Mouse (Mus musculus) megakaryocyte, embryonic 14.5 days (primary cell): ENCODE measurements around the gene Emc7. TPM values are rescaled to one million over a fixed set of nuclear protein-coding genes. Genes with fewer than 3 reads are reported as not detected.
"Not testable (repeated sequence)": the region's sequence is repeated elsewhere in the genome, so short reads cannot be mapped to it uniquely, and the experiment has no call there.

Source experiments
- H3K27me3 ChIP-seq: replicated peaks from 2 replicates; pipeline ENCODE3; 2012; ENCODE audit warnings: inconsistent platforms
- H3K36me3 ChIP-seq: replicated peaks from 2 replicates; pipeline ENCODE3; 2012; ENCODE audit warnings: low read length, inconsistent platforms, mixed read lengths
- H3K4me1 ChIP-seq: 2 replicates; pipeline ENCODE4 v1.6.1; 2012; ENCODE audit warnings: inconsistent platforms
- H3K4me3 ChIP-seq: replicated peaks from 2 replicates; pipeline ENCODE3; 2012; ENCODE audit warnings: moderate library complexity, mild to moderate bottlenecking, inconsistent platforms
- H3K9me3 ChIP-seq: 2 replicates; pipeline ENCODE4 v1.6.1; 2012; ENCODE audit warnings: inconsistent platforms
- FLI1 ChIP-seq: IDR thresholded peaks from 2 replicates; pipeline ENCODE4 v1.6.1; 2012; ENCODE audit warnings: low read length, inconsistent platforms, mixed read lengths
- GATA1 ChIP-seq: IDR thresholded peaks from 3 replicates; pipeline ENCODE4 v1.6.1; 2012; ENCODE audit warnings: mixed read lengths, low read length, inconsistent platforms, borderline replicate concordance
- polyA plus RNA-seq: library from polyadenylated mRNA; stranded (reverse); fragments of >175 nt; gene quantifications from 2 replicates; pipeline ENCODE4 v1.2.3, GENCODE M21; 2012; ENCODE audit warnings: low replicate concordance; ENCODE audit not compliant: insufficient read depth

Gene Emc7
- 0.47 and 3.8 TPM in 2 replicates for polyA plus RNA-seq

DNA sequence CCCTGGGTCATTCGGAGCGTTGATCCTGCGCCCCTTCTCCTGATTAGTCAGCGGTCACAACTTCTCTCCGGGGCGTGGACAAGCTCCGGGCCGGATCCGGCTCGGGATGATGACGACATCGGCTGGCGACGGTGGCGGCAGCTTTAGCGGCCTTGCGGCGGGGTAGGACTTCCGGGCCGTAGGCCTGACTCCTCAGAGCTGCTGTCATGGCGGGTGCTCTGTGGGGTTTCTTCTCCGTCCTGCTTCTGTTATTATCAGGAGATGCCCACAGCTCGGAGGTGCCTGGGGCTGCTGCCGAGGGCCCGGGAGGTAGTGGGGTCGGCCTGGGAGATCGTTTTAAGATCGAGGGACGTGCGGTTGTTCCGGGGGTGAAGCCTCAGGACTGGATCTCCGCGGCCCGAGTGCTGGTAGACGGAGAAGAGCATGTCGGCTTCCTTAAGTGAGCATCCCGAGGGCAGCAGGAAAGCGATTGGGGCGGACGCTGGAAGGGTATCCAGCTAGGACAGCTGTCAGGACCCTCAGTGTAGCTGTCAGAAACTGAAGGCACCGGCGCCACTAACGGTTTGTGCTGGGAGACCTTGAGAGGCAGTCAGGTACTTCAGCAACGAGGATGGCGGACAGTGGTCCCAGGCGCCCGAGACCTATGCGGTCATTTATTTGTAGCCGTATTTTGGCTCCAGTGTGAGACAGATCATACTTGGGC lies at the start of gene Emc7:
Gene Emc7 (plus strand): TSS at position 136 of the 703 bp plus-strand sequence.
- H3K9me3 ChIP-seq, result no peaks in the 10 kb centered on the region
- H3K4me3 ChIP-seq, result peak within 1 kb of the TSS; percentile 94
- peaks cover 39% of the 10 kb centered on the region for H3K4me1 ChIP-seq
- TF ChIP-seq FLI1 (no peak), GATA1 (no peak)
- H3K36me3 ChIP-seq, result peaks cover 16% of the 10 kb centered on the region
- no peaks in the 10 kb centered on the region for H3K27me3 ChIP-seq

DNA sequence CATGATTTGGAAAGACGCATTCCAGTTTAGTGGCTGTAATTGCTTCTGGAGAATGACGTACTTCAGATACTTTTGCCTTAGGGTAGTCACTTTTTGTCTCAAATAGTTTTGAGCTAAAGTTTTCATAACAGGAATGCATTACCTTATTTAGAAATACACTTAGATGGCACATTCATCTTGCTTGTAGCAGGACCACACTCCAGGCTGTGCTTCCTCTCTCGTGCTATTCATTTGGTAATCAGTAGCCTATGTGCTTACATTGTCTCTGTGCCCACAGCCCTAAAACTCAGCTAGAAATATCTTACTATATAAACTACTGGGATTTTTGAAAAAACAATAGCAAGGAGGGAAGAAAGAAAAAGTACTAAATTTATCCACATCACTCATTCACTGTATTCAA lies 47.8 kb upstream of the Emc7 start:
- no peaks in the 10 kb centered on the region for H3K27me3 ChIP-seq
- no peaks in the 10 kb centered on the region for H3K9me3 ChIP-seq
- H3K36me3 ChIP-seq, result peaks cover 77% of the 10 kb centered on the region
- TF ChIP-seq FLI1 (no peak), GATA1 (no peak)
- no peak overlapping the region for H3K4me3 ChIP-seq
- H3K4me1 ChIP-seq, result peaks cover 18% of the 10 kb centered on the region

DNA sequence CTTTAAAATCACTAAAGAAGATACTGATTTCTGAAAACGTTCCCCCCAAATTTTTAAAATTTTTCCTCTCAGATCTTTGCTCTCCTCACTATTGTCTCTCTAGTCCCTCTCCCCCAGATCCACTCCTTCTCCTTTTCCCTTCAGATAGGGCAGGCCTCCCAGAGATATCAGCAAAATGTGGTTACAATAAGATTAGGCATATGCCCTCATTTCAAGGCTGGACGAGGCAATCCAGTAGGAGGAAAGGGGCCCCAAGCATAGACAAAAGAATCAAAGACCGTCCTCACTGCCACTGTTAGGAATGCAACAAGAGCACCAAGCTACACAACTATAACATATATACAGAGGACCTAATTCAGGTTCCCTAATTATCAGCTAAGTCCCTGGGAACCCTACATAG lies 29.5 kb upstream of the Emc7 start:
- Histone ChIP-seq H3K27me3 (no peaks in the 10 kb centered on the region), H3K4me3 (no peak overlapping the region), H3K36me3 (peaks cover 5% of the 10 kb centered on the region), H3K4me1 (peaks cover 19% of the 10 kb centered on the region), H3K9me3 (no peaks in the 10 kb centered on the region)
- TF ChIP-seq GATA1 (no peak), FLI1 (no peak)

DNA sequence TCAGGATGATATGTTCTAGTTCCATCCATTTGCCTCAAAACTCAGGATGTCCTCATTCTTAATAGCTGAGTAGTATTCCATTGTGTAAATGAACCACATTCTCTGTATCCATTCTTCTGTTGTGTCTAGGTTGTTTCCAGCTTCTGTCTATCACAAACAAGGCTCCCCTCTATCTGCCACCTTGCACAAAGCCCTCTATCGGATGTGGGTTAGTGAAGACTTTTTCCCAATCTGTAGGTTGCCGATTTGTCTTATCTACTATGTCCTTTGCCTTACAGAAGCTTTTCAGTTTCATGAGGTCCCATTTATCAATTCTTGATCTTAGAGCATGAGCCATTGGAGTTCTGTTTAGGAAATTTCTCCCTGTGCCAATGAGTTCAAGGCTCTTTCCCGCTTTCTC lies 26.3 kb upstream of the Emc7 start:
- not testable (repeated sequence) for H3K9me3 ChIP-seq, H3K27me3 ChIP-seq, H3K4me3 ChIP-seq, H3K36me3 ChIP-seq
- peaks cover 22% of the 10 kb centered on the region for H3K4me1 ChIP-seq

DNA sequence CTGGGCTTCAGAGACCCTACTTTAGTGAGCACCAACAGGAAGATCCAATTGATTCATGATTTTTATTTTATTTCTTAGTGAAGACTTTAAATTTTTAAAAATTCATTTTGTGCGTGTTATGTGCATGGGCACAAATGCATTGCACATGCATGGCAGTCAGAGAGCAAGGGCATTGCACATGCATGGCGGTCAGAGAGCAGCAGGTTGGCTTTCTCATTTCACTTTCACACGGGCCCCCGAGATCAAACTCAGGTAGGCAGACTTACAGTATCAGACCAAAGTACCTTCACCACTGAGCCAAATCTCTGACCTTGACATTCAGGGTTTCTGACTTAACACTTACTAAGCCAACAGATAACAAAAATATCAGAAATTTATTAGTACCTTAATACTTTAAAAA lies 25.1 kb upstream of the Emc7 start:
- TF ChIP-seq GATA1 (no peak), FLI1 (no peak)
- no peaks in the 10 kb centered on the region for H3K9me3 ChIP-seq
- H3K4me3 ChIP-seq, result no peak overlapping the region
- no peaks in the 10 kb centered on the region for H3K27me3 ChIP-seq
- H3K4me1 ChIP-seq, result peaks cover 23% of the 10 kb centered on the region
- peaks cover 2% of the 10 kb centered on the region for H3K36me3 ChIP-seq

DNA sequence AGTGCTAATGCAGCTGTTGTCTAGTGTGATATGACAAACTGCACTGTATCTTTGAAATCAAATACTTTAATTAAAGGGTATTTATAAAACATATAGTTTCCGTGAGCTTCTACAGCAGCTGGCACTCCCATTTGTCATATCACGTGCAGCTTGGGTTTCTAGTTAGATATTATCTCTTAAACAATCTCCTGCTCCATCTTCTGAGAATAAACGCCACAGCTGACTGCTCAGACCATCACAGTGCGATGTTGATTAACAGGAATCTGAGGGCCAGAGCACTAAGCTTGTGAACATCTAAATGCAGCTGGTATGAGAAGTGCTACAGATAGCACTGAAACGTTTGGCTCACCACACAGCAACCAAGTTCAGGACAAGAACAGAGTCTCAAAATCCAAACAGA lies 24.4 kb upstream of the Emc7 start:
- TF ChIP-seq FLI1 (no peak), GATA1 (no peak)
- Histone ChIP-seq H3K27me3 (no peaks in the 10 kb centered on the region), H3K36me3 (peaks cover 2% of the 10 kb centered on the region), H3K9me3 (no peaks in the 10 kb centered on the region), H3K4me1 (peaks cover 20% of the 10 kb centered on the region), H3K4me3 (no peak overlapping the region)

- peaks cover 20% of the 10 kb centered on the region for H3K4me1 ChIP-seq
- H3K9me3 ChIP-seq, result no peaks in the 10 kb centered on the region
- no peak for TF ChIP-seq GATA1
- TF ChIP-seq FLI1, result no peak
- no peak overlapping the region for H3K4me3 ChIP-seq
- peaks cover 2% of the 10 kb centered on the region for H3K27me3 ChIP-seq
- no peaks in the 10 kb centered on the region for H3K36me3 ChIP-seq
Measured at GRCm38 (mm10) chr2:112432523-112432922, 22.3 kb upstream of the Emc7 start.

DNA sequence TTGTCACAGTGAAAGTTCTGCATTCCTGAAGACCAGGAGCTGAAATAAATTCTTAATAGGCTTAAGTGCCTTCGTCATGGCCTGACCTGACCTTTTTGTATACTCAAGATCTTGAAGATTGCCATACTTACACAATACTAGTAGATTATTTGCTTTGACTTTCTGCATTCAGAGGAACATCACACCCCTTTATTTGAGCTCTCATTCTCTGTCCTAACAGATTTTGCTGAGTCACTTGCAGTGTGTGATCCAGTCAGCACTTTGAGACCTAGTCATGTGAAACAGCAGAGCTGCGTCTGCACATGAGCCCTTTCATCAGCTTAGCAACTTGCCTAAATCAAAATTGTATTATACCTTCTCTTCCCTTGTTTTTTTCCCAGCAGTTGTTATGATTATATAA lies 21.4 kb upstream of the Emc7 start:
- Histone ChIP-seq H3K9me3 (no peaks in the 10 kb centered on the region), H3K4me1 (peaks cover 20% of the 10 kb centered on the region), H3K4me3 (no peak overlapping the region), H3K36me3 (no peaks in the 10 kb centered on the region), H3K27me3 (peaks cover 2% of the 10 kb centered on the region)
- TF ChIP-seq FLI1 (no peak), GATA1 (no peak)

DNA sequence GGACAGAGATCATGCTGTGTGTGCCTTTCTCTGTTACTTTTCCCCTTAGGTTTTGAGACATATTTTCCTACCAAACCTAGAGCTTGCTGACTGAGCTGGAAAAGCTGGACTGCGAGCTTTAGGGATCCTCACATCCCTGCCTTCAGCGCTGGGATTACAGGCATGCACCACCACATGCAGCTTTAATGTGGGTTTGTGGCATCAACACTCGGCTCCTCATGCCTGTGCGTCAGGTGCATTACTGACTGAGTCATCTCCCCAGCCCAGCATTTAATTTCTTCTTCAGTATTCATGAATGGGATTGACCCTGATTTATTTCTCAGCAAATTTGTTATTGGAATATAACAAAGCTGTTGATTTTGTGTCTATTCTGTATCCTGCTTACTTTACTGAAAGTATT lies 18.5 kb upstream of the Emc7 start:
- TF ChIP-seq GATA1 (no peak), FLI1 (no peak)
- Histone ChIP-seq H3K4me3 (no peak overlapping the region), H3K36me3 (no peaks in the 10 kb centered on the region), H3K4me1 (peaks cover 20% of the 10 kb centered on the region), H3K9me3 (no peaks in the 10 kb centered on the region), H3K27me3 (peaks cover 2% of the 10 kb centered on the region)

- TF ChIP-seq FLI1, result no peak
- no peak for TF ChIP-seq GATA1
- Histone ChIP-seq H3K36me3 (no peaks in the 10 kb centered on the region), H3K9me3 (no peaks in the 10 kb centered on the region), H3K4me3 (no peak overlapping the region), H3K4me1 (peaks cover 27% of the 10 kb centered on the region), H3K27me3 (peaks cover 2% of the 10 kb centered on the region)
Measured at GRCm38 (mm10) chr2:112437589-112437988, 17.2 kb upstream of the Emc7 start.

- Histone ChIP-seq H3K9me3 (no peaks in the 10 kb centered on the region), H3K27me3 (no peaks in the 10 kb centered on the region), H3K36me3 (no peaks in the 10 kb centered on the region), H3K4me3 (peak overlapping the region; percentile 77), H3K4me1 (peaks cover 38% of the 10 kb centered on the region)
- TF ChIP-seq GATA1 (no peak), FLI1 (no peak)
Measured at GRCm38 (mm10) chr2:112443491-112443890, 11.3 kb upstream of the Emc7 start.
